Mouse (Mus musculus) kidney, postnatal 10 days (tissue): ENCODE measurements around the gene Sh3pxd2a.

ENCODE experiments used
- DNase-seq: peaks from one replicate; pipeline ENCODE4 v3.0.0; 2021; ENCODE audit warnings: mixed read lengths

The Sh3pxd2a gene

DNA sequence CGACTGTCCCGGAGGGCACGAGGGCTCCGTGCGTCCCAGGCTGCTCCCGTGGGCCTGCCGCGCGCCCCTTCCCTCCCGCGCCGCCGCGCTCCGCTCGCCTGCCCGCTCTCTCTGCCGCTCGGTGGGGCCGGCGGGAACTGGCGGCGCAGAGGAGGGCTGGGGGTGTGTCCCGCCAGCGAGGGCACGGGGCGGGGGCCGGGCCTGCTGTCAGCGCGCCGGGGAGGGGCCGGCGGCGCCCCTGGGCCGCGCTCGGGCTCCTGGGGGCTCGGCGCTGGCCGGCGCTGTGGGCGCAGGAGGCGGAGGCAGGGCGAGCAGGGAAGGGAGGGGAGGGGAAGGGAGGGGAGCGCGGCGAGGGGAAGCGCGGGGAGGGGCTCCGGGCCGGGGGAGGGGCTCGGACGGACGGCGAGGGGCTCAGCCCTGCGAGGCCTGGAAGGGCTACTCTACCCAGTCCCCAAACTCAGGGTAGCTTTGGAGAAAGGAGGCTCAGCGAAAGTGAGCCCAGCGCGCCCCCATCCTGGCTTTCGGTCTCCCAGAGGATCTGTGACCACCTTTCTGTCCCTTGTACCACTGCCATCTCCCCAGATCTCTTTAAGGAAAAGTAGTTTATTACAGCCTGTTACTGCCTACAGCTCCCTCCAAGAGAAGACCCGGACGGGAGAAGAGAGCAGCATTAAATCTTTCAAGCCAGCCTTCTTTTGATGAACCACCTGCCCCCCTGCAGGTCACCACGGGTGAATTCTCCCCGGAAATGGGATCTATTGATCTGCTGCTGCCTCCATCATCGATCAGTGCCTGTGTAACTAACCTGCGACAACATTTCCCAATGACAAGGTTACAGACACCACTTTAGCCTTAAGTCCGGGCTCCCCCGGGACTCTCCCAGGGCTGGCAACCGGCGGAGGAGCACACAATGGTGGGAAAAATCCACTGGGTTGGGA, at the start of gene Sh3pxd2a:
Sh3pxd2a (minus strand) TSS at position 98 of the 938 bp plus-strand sequence.
- peak; percentile 84 for DNase-seq

- DNase-seq, result no peak
Observed at GRCm38 (mm10) chr19:47513618-47513897, 49.4 kb upstream of the Sh3pxd2a start.

- DNase-seq, result peak; percentile 57
Observed at GRCm38 (mm10) chr19:47512794-47513617, 48.8 kb upstream of the Sh3pxd2a start.

GRCm38 (mm10) chr19:47511958-47512357, 47.8 kb upstream of the Sh3pxd2a start:
- peak; percentile 53 for DNase-seq

DNA sequence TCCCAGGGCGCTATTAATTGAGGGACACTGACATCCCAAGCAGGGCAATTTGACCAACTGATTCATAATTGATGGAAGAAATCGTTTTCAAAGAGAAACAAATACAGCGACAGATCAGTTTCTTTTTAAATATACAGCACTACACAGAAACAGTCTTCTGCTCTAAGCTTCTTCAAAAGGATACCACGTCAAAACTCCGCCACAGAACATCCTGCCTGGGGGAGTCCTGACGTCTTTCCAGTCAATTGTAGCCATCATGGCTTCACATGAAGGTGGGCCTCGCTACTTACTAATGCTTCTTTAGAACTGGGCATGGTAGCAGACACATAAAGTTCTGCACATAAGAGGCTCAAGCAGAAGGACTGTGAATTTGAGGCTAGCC, 47.1 kb upstream of the Sh3pxd2a start:
- DNase-seq, result no peak

- peak; percentile 65 for DNase-seq
Observed at GRCm38 (mm10) chr19:47510473-47511293, 46.5 kb upstream of the Sh3pxd2a start.

GRCm38 (mm10) chr19:47510135-47510472, 45.9 kb upstream of the Sh3pxd2a start:
- no peak for DNase-seq

DNA sequence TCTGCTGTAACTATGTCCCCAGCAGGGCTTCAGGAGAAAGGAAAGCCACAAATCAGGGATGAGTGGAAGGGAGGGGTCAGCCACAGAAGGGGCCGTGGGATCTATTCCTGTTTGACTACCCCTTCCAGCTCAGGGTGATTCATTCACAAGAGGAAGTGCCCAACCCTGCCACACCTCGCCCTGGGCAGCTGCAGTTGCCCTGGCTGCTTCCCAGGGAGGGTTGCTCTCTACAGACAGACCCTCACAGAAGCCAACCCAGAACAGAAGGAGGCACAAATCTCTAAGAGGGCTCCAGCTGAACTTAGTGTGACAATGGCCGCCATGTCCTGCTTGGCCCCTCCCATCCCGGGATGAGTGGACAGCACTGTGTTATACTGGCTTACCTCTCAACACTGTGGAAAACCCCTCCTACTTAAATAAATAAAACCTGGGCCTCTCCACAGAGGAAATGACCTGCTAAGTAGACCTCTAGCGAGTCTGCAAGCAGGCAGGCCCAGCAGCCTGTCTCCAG, 44.6 kb upstream of the Sh3pxd2a start:
- peak; percentile 54 for DNase-seq

DNA sequence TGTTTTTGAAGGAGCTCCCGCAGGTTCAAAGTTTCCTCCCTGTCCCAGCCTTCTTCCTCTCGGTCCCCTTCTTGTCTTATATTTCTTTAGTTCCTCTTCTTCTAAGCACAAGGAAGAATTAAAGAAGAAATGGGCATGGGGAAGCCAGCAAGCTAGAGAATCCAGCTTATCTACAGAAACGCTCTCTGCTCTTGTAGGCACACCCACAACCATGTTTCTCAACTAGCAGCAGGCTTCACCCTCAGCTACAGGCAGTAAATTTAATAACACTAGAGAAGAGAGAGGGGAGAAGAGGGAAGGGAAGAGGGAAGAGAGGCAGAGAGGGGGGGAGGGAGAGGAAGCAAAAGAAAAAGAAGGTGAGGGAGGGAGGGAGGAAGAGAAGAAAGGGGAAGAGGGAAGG, 44.0 kb upstream of the Sh3pxd2a start:
- no peak for DNase-seq

DNA sequence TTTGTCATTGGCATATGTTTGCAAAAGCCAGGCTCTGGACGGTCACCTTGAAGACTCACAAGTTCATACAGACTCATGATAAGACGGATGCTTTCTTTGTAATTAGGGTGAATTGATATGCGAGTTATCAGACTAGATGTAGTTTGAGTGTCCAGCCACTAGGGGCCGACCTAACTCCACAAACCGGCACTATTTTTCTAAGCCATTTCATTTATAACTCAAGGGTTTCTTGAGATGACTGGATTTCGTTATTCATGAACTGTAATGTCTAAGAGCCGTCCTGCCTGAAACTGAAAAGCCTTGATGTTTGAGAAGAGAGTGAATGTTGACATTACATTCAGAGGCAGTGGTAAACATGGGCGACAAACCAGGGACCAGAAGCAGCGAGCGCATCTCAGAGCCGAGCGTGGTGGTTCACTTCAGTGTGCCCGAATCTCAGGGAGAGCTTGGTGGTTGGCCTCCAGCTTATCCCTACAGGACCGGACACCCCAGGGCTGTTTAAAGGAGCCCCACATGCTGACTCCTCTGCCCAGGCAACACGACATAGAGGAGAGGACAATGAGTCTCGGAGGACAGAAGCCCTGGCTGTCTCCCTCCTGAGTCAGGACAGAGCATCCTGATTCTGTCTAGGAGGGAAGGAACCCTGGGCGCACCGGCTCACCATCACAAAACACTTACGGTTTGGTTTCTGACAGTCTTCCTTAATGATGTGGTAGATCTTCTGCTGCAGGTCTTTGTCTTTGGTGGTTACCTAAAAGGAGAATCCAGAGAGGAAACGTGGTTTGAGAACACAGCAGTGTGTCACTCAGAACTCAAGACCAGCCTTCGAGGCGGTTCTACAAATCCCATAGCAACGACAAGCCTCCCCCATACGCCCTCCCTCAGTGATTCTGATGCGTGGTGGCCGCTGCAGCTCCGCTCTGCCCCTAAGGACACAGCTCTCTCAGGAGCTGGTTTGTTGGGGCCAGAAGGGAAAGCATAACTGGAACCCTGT, 43.2 kb upstream of the Sh3pxd2a start:
- DNase-seq, result peak; percentile 78

GRCm38 (mm10) chr19:47503625-47504024, 39.4 kb upstream of the Sh3pxd2a start:
- DNase-seq, result peak; percentile 44

DNA sequence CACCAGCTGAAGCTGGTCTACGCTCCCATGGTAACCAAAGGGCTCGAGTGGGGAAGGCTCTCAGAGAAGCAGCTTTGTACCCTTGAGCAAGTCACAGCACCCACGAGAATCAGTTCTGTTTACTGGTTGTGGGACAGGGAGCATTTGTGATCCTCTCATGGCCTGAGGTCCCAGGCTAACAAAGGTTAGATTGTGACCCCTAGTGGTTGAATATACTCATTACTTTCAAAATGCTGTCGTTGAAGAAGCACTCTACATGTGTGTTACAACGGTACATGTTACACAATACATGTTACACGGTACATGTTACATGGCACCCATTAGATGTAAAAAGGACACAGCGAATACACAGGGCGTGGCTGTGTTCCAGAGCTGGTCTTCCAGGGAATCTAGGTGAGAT, 38.4 kb upstream of the Sh3pxd2a start:
- no peak for DNase-seq

GRCm38 (mm10) chr19:47500389-47501011, 36.3 kb upstream of the Sh3pxd2a start:
- DNase-seq, result peak; percentile 40

DNA sequence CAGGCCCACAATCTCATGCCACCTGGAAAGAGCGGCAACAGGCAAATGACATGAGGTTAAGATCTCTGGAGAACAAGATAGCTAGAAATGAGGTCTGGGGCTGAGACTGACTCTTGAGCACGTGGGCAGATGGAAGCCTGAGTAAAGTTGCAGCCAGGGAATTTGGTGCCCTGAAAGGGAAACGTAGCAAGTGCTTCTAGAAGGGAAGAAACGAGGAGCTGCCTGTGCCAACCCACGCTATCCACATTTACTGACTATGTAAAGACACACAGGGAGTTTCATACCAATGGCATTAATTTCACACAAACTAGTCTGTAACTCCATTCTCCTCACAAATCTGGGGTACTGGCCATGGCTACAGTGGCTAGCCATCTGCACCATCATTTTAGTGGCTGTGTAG, 35.6 kb upstream of the Sh3pxd2a start:
- DNase-seq, result no peak

DNA sequence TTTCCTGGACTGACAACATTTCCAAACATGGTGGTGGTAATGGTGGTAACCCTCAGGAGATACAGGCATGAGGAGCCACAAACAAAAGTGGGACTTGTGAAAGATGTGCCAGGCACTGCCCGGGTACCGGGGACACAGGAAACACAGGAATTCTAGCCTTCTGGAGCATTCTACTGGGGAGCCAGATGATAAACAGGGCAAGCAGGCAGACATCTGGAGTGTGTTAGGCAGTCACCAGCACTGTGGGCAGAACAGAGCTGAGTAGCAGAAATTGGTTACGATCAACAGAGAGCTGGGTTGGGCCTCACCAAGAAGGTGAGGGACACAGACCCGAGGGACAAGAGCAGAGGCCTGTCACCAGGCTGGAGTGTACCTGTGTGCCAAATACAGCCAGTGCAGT, 34.7 kb upstream of the Sh3pxd2a start:
- DNase-seq, result no peak

- DNase-seq, result no peak
Observed at GRCm38 (mm10) chr19:47497736-47498135, 33.5 kb upstream of the Sh3pxd2a start.

DNA sequence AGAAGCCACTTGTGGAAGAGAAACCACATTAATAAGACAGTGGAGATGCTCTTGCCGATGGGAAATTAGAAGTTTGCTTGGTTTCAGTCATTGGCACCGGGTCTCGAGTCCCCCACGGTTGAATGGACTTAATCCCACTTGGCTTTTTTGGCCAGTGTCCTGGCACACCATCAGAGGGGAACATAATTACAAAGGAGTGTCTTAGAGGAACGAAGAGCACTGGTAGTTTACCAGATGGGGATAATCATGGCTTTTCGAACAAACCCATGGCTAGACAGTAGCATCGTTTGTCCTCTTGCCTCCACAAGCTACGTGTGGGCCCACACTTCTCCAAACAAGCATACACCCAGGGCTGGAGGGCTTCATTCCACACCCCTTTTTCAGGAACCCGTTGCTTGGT, 33.1 kb upstream of the Sh3pxd2a start:
- no peak for DNase-seq

- no peak for DNase-seq
Observed at GRCm38 (mm10) chr19:47493017-47493997, 29.1 kb upstream of the Sh3pxd2a start.

DNA sequence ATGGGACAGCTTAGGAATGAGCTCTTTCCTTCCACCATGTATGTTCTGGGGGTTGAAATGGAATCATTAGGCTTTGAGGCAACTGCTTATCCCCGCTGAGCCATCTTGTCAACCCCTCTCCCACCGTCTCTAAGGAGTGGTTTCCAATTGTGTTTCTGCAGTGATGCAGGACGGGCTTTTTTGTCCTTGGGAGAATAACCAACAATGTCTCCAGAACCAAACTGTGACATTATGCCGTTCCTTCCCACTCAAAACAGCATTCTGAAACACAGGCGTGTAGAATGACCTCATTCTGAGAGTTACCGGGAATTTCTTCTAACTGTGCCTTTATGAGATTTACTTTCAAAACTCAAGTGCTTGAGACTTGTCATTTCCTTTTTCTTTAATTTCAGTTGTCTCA, 28.2 kb upstream of the Sh3pxd2a start:
- no peak for DNase-seq

- no peak for DNase-seq
Observed at GRCm38 (mm10) chr19:47491853-47492252, 27.7 kb upstream of the Sh3pxd2a start.
